ENCODE assay signal across 21 mouse cellular contexts in the genomic region with DNA sequence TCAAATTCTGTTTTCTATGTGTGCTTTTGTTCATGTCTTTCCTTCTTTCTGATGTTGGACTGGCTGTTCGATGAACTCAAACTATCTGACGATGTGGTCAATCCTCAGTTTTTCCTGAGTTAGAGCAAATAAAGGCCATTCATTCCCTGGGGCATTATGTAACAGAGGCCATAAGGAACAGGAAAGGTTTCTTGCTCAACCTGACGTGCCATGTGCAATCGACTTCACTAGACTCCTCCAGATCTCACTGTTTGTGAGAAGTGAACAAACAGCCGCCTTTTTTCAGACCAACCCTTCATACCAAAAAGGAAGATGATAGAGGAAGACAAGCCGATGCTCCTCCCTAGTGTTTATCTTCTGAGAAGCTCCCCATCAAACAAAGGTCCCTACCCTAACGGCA. TPM values are rescaled to one million over a fixed set of nuclear protein-coding genes. Genes with fewer than 3 reads are reported as not detected.
A peak's percentile ranks its signal among the peaks of the same experiment; 100 is the strongest.
DNase-seq lines count a peak whose midpoint lies in the region; ATAC-seq lines count a peak whose summit lies in the region.
"Had no signal": no experiment of that assay in that cellular context is flagged by ENCODE, and none has a peak within 500 bp of the region (broad histone marks: within the 10 kb centered on the region; RNA-seq: fewer than 3 reads in every experiment).

No protein-coding gene starts in this region.

- intact Hi-C loops in heart, postnatal 14 days (cut with DNase I): no loop called here

- DNase-seq in heart, adult 11 months: peak; percentile 82
- DNase-seq in heart, postnatal 14 days: no peak
- DNase-seq in NIH3T3 (ENCODE audit: low read depth): peak; percentile 38
- no peak for DNase-seq in spleen, adult 12 weeks (ENCODE audit: low spot score)
- no peak for DNase-seq in layer of hippocampus, adult 9-10 months (ENCODE audit: low spot score)
- DNase-seq: adrenal gland, postnatal 25 days; cerebellum, adult 8-10 months; cerebellum, postnatal 36 days; embryo, embryonic 11 days; gastrocnemius, postnatal 14 days; heart, adult 18-20 months; heart, postnatal 4 days; kidney, adult 18-20 months; kidney, postnatal 4 days; layer of hippocampus, postnatal 36 days; liver, embryonic 13.5 days; lung, adult 18-20 months; thymus, postnatal 25 days had no signal

- ATAC-seq in common myeloid progenitor, adult 5-6 weeks (replicated peaks; ENCODE audit: low read depth, poor library complexity, severe bottlenecking): peak; percentile 46; the same call in 1 of the 2 replicates
- peak; percentile 21; the same call in 1 of the 2 replicates for ATAC-seq in neutrophil, adult 5-6 weeks (ENCODE audit: extremely low read depth, insufficient number of reproducible peaks, low FRiP score, poor library complexity, severe bottlenecking)
- ATAC-seq: forebrain, embryonic 14.5 days had no signal

RNA-seq across cellular contexts. Expression of a gene that starts 48.4 kb away (rescaled TPM):
- total RNA-seq in heart, postnatal 14 days (2021): 1 to 10 TPM; 2.9 to 3.3 TPM
- total RNA-seq in common myeloid progenitor, adult 5-6 weeks (2017): 25.9 and 26.7 TPM in 2 replicates
- total RNA-seq in neutrophil, adult 5-6 weeks (2017): 138 and 154 TPM in 2 replicates

Comparison
In these comparisons a context has a peak if more than half of its experiments do, and no peak if none do; other contexts are left out.
1. DNase-seq: peak in heart, adult 11 months (single experiment) and NIH3T3 (single experiment); none in heart, postnatal 14 days (0 of 2), spleen, adult 12 weeks (single experiment) and layer of hippocampus, adult 9-10 months (single experiment).